Mouse (Mus musculus) midbrain, embryonic 11.5 days (tissue): ENCODE data around the gene Sept9. TPM values are rescaled to one million over a fixed set of nuclear protein-coding genes. Genes with fewer than 3 reads are reported as not detected.
A peak's percentile ranks its signal among the peaks of the same experiment; 100 is the strongest.
"Not testable (repeated sequence)": the region's sequence is repeated elsewhere in the genome, so short reads cannot be mapped to it uniquely, and the experiment has no call there.

ENCODE experiments used
- ATAC-seq: fragments of 200-750 bp; cut with Nextera tagmentation; 2 replicates; pipeline ENCODE4 v1.8.0; 2017; ENCODE audit warnings: moderate TSS enrichment, moderate library complexity; ENCODE audit not compliant: low FRiP score
- DNase-seq: peaks from one replicate; pipeline ENCODE4 v3.0.0; 2015; ENCODE audit warnings: low spot score; ENCODE audit errors: missing footprints
- H3K27ac ChIP-seq: fragments of 300-500 bp; sonication (generic); 2 replicates; pipeline ENCODE4 v1.5.1; 2014; ENCODE audit warnings: low read depth, low read length
- H3K27me3 ChIP-seq: fragments of 300-500 bp; sonication (generic); 2 replicates; pipeline ENCODE4 v1.6.1; 2014; ENCODE audit warnings: mild to moderate bottlenecking, low read length, moderate library complexity, mixed read lengths; ENCODE audit not compliant: control insufficient read depth, insufficient read depth
- H3K36me3 ChIP-seq: fragments of 300-500 bp; sonication (generic); 2 replicates; pipeline ENCODE4 v1.6.1; 2014; ENCODE audit warnings: mild to moderate bottlenecking, low read length, moderate library complexity, mixed read lengths; ENCODE audit not compliant: control insufficient read depth, insufficient read depth
- H3K4me1 ChIP-seq: fragments of 300-500 bp; sonication (generic); 2 replicates; pipeline ENCODE4 v1.6.1; 2014; ENCODE audit warnings: low read length; ENCODE audit not compliant: control insufficient read depth, insufficient read depth
- H3K4me2 ChIP-seq: fragments of 300-500 bp; sonication (generic); 2 replicates; pipeline ENCODE4 v1.6.1; 2014; ENCODE audit warnings: mild to moderate bottlenecking, moderate library complexity
- H3K4me3 ChIP-seq: fragments of 300-500 bp; sonication (generic); 2 replicates; pipeline ENCODE4 v1.5.1; 2014; ENCODE audit warnings: low read depth, low read length
- H3K9ac ChIP-seq: fragments of 300-500 bp; sonication (generic); 2 replicates; pipeline ENCODE4 v1.6.1; 2014; ENCODE audit warnings: low read length
- H3K9me3 ChIP-seq: fragments of 300-500 bp; sonication (generic); 2 replicates; pipeline ENCODE4 v1.6.1; 2016; ENCODE audit warnings: low read length; ENCODE audit not compliant: control insufficient read depth
- WGBS: fragments of 180-500 bp; shearing (Covaris S2); extraction: QIAGEN DNeasy Blood & Tissue Kit; methylation state at CpG from one replicate; pipeline ENCODE4 v1.1.7; 2014; 5-methylcytosine and 5-hydroxymethylcytosine counted together
- polyA plus RNA-seq: library from polyadenylated mRNA; unstranded; fragments of >200 nt; fragmentation: Nextera tagmentation; extraction: Ambion mirVana; gene quantifications from 2 replicates; pipeline ENCODE4 v1.2.1, GENCODE M21; 2014

Sept9 gene
- polyA plus RNA-seq, 1 experiment from 2014 or later = 152 TPM

- Histone ChIP-seq H3K27ac (no peak overlapping the region), H3K27me3 (no peaks in the 10 kb centered on the region), H3K4me2 (no peak overlapping the region), H3K9me3 (no peaks in the 10 kb centered on the region), H3K9ac (no peak overlapping the region), H3K4me3 (no peak overlapping the region), H3K36me3 (no peaks in the 10 kb centered on the region), H3K4me1 (peaks cover 40% of the 10 kb centered on the region)
- ATAC-seq (no peak), DNase-seq (no peak)
- WGBS = 71% methylated on average over 8 of the region's 8 CpGs
Measured at GRCm38 (mm10) chr11:117338503-117338902, 139.0 kb downstream of the Sept9 start.

- no peaks in the 10 kb centered on the region for H3K9me3 ChIP-seq
- no peaks in the 10 kb centered on the region for H3K36me3 ChIP-seq
- H3K27ac ChIP-seq = no peak overlapping the region
- H3K4me2 ChIP-seq = no peak overlapping the region
- H3K9ac ChIP-seq = no peak overlapping the region
- no peak overlapping the region for H3K4me3 ChIP-seq
- ATAC-seq (no peak), DNase-seq (no peak)
- H3K27me3 ChIP-seq = no peaks in the 10 kb centered on the region
- WGBS = 94% methylated on average over 3 of the region's 3 CpGs
- H3K4me1 ChIP-seq = peaks cover 40% of the 10 kb centered on the region
Measured at GRCm38 (mm10) chr11:117339050-117339449, 139.6 kb downstream of the Sept9 start.

- H3K27me3 ChIP-seq = no peaks in the 10 kb centered on the region
- no peaks in the 10 kb centered on the region for H3K9me3 ChIP-seq
- H3K4me2 ChIP-seq = peak overlapping the region; percentile 6; the same call in 1 of the 2 replicates
- H3K9ac ChIP-seq = peak overlapping the region; percentile 20; the same call in 1 of the 2 replicates
- 21% methylated on average over 7 of the region's 7 CpGs for WGBS
- ATAC-seq (peak; percentile 64), DNase-seq (no peak)
- H3K36me3 ChIP-seq = no peaks in the 10 kb centered on the region
- H3K4me1 ChIP-seq = peaks cover 47% of the 10 kb centered on the region
- H3K27ac ChIP-seq = peak overlapping the region; percentile 61; the same call in 1 of the 2 replicates
- H3K4me3 ChIP-seq = no peak overlapping the region
Measured at GRCm38 (mm10) chr11:117341218-117341617, 141.8 kb downstream of the Sept9 start.

GRCm38 (mm10) chr11:117342076-117342475 is 142.6 kb downstream of the Sept9 start:
- H3K4me3 ChIP-seq = no peak overlapping the region
- peaks cover 52% of the 10 kb centered on the region for H3K4me1 ChIP-seq
- DNase-seq = no peak
- H3K27ac ChIP-seq = no peak overlapping the region
- H3K9ac ChIP-seq = no peak overlapping the region
- 94% methylated on average over 7 of the region's 7 CpGs for WGBS
- no peaks in the 10 kb centered on the region for H3K36me3 ChIP-seq
- H3K9me3 ChIP-seq = no peaks in the 10 kb centered on the region
- H3K27me3 ChIP-seq = no peaks in the 10 kb centered on the region
- no peak for ATAC-seq
- H3K4me2 ChIP-seq = no peak overlapping the region

GRCm38 (mm10) chr11:117342490-117342889 is 143.0 kb downstream of the Sept9 start:
- not testable (repeated sequence) for H3K9ac ChIP-seq, H3K36me3 ChIP-seq, H3K27me3 ChIP-seq, H3K27ac ChIP-seq, H3K4me2 ChIP-seq, ATAC-seq, DNase-seq, H3K4me3 ChIP-seq, H3K9me3 ChIP-seq
- peaks cover 57% of the 10 kb centered on the region for H3K4me1 ChIP-seq
- WGBS = 96% methylated on average over 5 of the region's 6 CpGs

- H3K4me2 ChIP-seq = no peak overlapping the region
- H3K36me3 ChIP-seq = no peaks in the 10 kb centered on the region
- no peak overlapping the region for H3K4me3 ChIP-seq
- no peak for ATAC-seq
- WGBS = 92% methylated on average over 5 of the region's 5 CpGs
- no peak overlapping the region for H3K9ac ChIP-seq
- no peak overlapping the region for H3K27ac ChIP-seq
- H3K27me3 ChIP-seq = no peaks in the 10 kb centered on the region
- DNase-seq = no peak
- peaks cover 65% of the 10 kb centered on the region for H3K4me1 ChIP-seq
- no peaks in the 10 kb centered on the region for H3K9me3 ChIP-seq
Measured at GRCm38 (mm10) chr11:117343800-117344199, 144.3 kb downstream of the Sept9 start.

GRCm38 (mm10) chr11:117344339-117345021 is 145.0 kb downstream of the Sept9 start:
- no peak overlapping the region for H3K4me3 ChIP-seq
- peaks cover 70% of the 10 kb centered on the region for H3K4me1 ChIP-seq
- H3K9ac ChIP-seq = no peak overlapping the region; the same call in 1 of the 2 replicates
- no peaks in the 10 kb centered on the region for H3K36me3 ChIP-seq
- 0 out of 2 replicates have a peak overlapping the region, but pooled peaks have one; percentile 61 for H3K27ac ChIP-seq
- no peaks in the 10 kb centered on the region for H3K9me3 ChIP-seq
- ATAC-seq (no peak), DNase-seq (no peak)
- peak overlapping the region; percentile 2; the same call in 1 of the 2 replicates for H3K4me2 ChIP-seq
- WGBS = 61% methylated on average over 11 of the region's 11 CpGs
- H3K27me3 ChIP-seq = no peaks in the 10 kb centered on the region

- Histone ChIP-seq H3K9ac (no peak overlapping the region), H3K36me3 (no peaks in the 10 kb centered on the region), H3K9me3 (no peaks in the 10 kb centered on the region), H3K4me3 (no peak overlapping the region), H3K4me1 (peaks cover 70% of the 10 kb centered on the region), H3K27me3 (no peaks in the 10 kb centered on the region), H3K4me2 (peak overlapping the region; percentile 2; the same call in 1 of the 2 replicates), H3K27ac (peak overlapping the region; percentile 61)
- 42% methylated on average over 12 of the region's 12 CpGs for WGBS
- no peak for ATAC-seq
- no peak for DNase-seq
Measured at GRCm38 (mm10) chr11:117345022-117345765, 145.7 kb downstream of the Sept9 start.

- Histone ChIP-seq H3K27ac (no peak overlapping the region; the same call in 1 of the 2 replicates), H3K9me3 (no peaks in the 10 kb centered on the region), H3K4me3 (no peak overlapping the region), H3K9ac (no peak overlapping the region), H3K4me2 (no peak overlapping the region), H3K4me1 (peaks cover 54% of the 10 kb centered on the region), H3K27me3 (no peaks in the 10 kb centered on the region), H3K36me3 (peaks cover 5% of the 10 kb centered on the region)
- 87% methylated on average over 4 of the region's 4 CpGs for WGBS
- no peak for DNase-seq
- ATAC-seq = no peak
Measured at GRCm38 (mm10) chr11:117347256-117347655, 147.8 kb downstream of the Sept9 start.
